Mouse (Mus musculus) midbrain, embryonic 12.5 days (tissue): ENCODE data around the gene Msn. TPM values are rescaled to one million over a fixed set of nuclear protein-coding genes. Genes with fewer than 3 reads are reported as not detected.
"Not testable (repeated sequence)": the region's sequence is repeated elsewhere in the genome, so short reads cannot be mapped to it uniquely, and the experiment has no call there.

ENCODE experiments used
- ATAC-seq: fragments of 200-750 bp; cut with Nextera tagmentation; 2 replicates; pipeline ENCODE4 v1.8.0; 2017; ENCODE audit warnings: low read depth, moderate TSS enrichment, moderate library complexity; ENCODE audit not compliant: low FRiP score
- H3K27ac ChIP-seq: fragments of 300-500 bp; sonication (generic); replicated peaks from 2 replicates; pipeline ENCODE4 v1.5.1; 2016; ENCODE audit warnings: mild to moderate bottlenecking
- H3K27me3 ChIP-seq: fragments of 300-500 bp; sonication (generic); 2 replicates; pipeline ENCODE4 v1.6.1; 2016; ENCODE audit warnings: mild to moderate bottlenecking
- H3K36me3 ChIP-seq: fragments of 300-500 bp; sonication (generic); 2 replicates; pipeline ENCODE4 v1.6.1; 2016
- H3K4me1 ChIP-seq: fragments of 300-500 bp; sonication (generic); 2 replicates; pipeline ENCODE4 v1.6.1; 2016
- H3K4me2 ChIP-seq: fragments of 300-500 bp; sonication (generic); replicated peaks from 2 replicates; pipeline ENCODE4 v1.6.1; 2016; ENCODE audit warnings: mild to moderate bottlenecking, moderate library complexity
- H3K4me3 ChIP-seq: fragments of 300-500 bp; sonication (generic); 2 replicates; pipeline ENCODE4 v1.5.1; 2016; ENCODE audit warnings: mild to moderate bottlenecking
- H3K9ac ChIP-seq: fragments of 300-500 bp; sonication (generic); replicated peaks from 2 replicates; pipeline ENCODE4 v1.6.1; 2016; ENCODE audit warnings: mild to moderate bottlenecking, moderate library complexity
- H3K9me3 ChIP-seq: fragments of 300-500 bp; sonication (generic); 2 replicates; pipeline ENCODE4 v1.6.1; 2016; ENCODE audit warnings: mild to moderate bottlenecking
- WGBS: fragments of 180-500 bp; shearing (Covaris S2); methylation state at CpG from one replicate; pipeline ENCODE4 v1.1.7; 2016; 5-methylcytosine and 5-hydroxymethylcytosine counted together
- polyA plus RNA-seq: library from polyadenylated mRNA; unstranded; fragments of >200 nt; fragmentation: Nextera tagmentation; extraction: Ambion mirVana; gene quantifications from 2 replicates; pipeline ENCODE4 v1.2.1, GENCODE M21; 2016

Gene Msn
- polyA plus RNA-seq, 1 experiment from 2014 or later = 82.5 TPM

- Histone ChIP-seq H3K4me2 (no peak overlapping the region), H3K27me3 (no peaks in the 10 kb centered on the region), H3K4me3 (no peak overlapping the region), H3K27ac (no peak overlapping the region), H3K4me1 (no peaks in the 10 kb centered on the region), H3K36me3 (no peaks in the 10 kb centered on the region), H3K9me3 (no peaks in the 10 kb centered on the region), H3K9ac (no peak overlapping the region)
- WGBS = 97% methylated on average over 3 of the region's 3 CpGs
- ATAC-seq = no peak
Measured at GRCm38 (mm10) chrX:96157936-96158335, 62.1 kb downstream of the Msn start.

GRCm38 (mm10) chrX:96162571-96162970 lies 66.7 kb downstream of the Msn start:
- 0 out of 2 replicates have a peak, but pooled peaks cover 9% of the 10 kb centered on the region for H3K36me3 ChIP-seq
- H3K27me3 ChIP-seq = no peaks in the 10 kb centered on the region
- no peak overlapping the region for H3K4me3 ChIP-seq
- H3K27ac ChIP-seq = no peak overlapping the region
- WGBS = 85% methylated on average over 2 of the region's 2 CpGs
- no peak overlapping the region for H3K4me2 ChIP-seq
- H3K4me1 ChIP-seq = no peaks in the 10 kb centered on the region
- no peak for ATAC-seq
- H3K9me3 ChIP-seq = no peaks in the 10 kb centered on the region
- no peak overlapping the region for H3K9ac ChIP-seq

GRCm38 (mm10) chrX:96171645-96172388 lies 76.0 kb downstream of the Msn start:
- no peaks in the 10 kb centered on the region for H3K9me3 ChIP-seq
- no peak for ATAC-seq

GRCm38 (mm10) chrX:96178437-96178836 lies 82.6 kb downstream of the Msn start:
- H3K27me3 ChIP-seq = no peaks in the 10 kb centered on the region
- H3K4me1 ChIP-seq = no peaks in the 10 kb centered on the region
- no peaks in the 10 kb centered on the region for H3K36me3 ChIP-seq
- ATAC-seq = peak; percentile 66
- H3K27ac ChIP-seq = no peak overlapping the region
- no peaks in the 10 kb centered on the region for H3K9me3 ChIP-seq
- no peak overlapping the region for H3K4me3 ChIP-seq
- no peak overlapping the region for H3K9ac ChIP-seq
- H3K4me2 ChIP-seq = no peak overlapping the region
- WGBS = 12% methylated on average over 1 of the region's 1 CpGs

More at GRCm38 (mm10) chrX:96171645-96172388, 76.0 kb downstream of the Msn start:
- no peaks in the 10 kb centered on the region for H3K4me1 ChIP-seq
- H3K27me3 ChIP-seq = no peaks in the 10 kb centered on the region
- no peak overlapping the region for H3K9ac ChIP-seq
- H3K27ac ChIP-seq = no peak overlapping the region
- WGBS = 76% methylated on average over 2 of the region's 2 CpGs
- H3K36me3 ChIP-seq = no peaks in the 10 kb centered on the region
- H3K4me2 ChIP-seq = no peak overlapping the region
- no peak overlapping the region for H3K4me3 ChIP-seq

GRCm38 (mm10) chrX:96184100-96184732 lies 88.4 kb downstream of the Msn start:
- Histone ChIP-seq H3K9me3 (no peaks in the 10 kb centered on the region), H3K36me3 (no peaks in the 10 kb centered on the region), H3K27me3 (no peaks in the 10 kb centered on the region), H3K27ac (no peak overlapping the region), H3K4me2 (no peak overlapping the region), H3K9ac (no peak overlapping the region), H3K4me1 (no peaks in the 10 kb centered on the region), H3K4me3 (no peak overlapping the region)
- ATAC-seq = no peak
- WGBS = 66% methylated on average over 5 of the region's 5 CpGs

GRCm38 (mm10) chrX:96205143-96205542 lies 109.3 kb downstream of the Msn start:
- H3K27ac ChIP-seq = not testable (repeated sequence)

GRCm38 (mm10) chrX:96206872-96207271 lies 111.0 kb downstream of the Msn start:
- no peaks in the 10 kb centered on the region for H3K36me3 ChIP-seq
- ATAC-seq = no peak

More at GRCm38 (mm10) chrX:96205143-96205542, 109.3 kb downstream of the Msn start:
- ATAC-seq, H3K27me3 ChIP-seq, H3K4me3 ChIP-seq, H3K9ac ChIP-seq, H3K36me3 ChIP-seq, H3K4me2 ChIP-seq, H3K4me1 ChIP-seq, H3K9me3 ChIP-seq: not testable (repeated sequence)
- WGBS = 86% methylated on average over 3 of the region's 3 CpGs

GRCm38 (mm10) chrX:96218088-96218487 lies 122.2 kb downstream of the Msn start:
- no peak for ATAC-seq
- WGBS = 78% methylated on average over 1 of the region's 1 CpGs
- Histone ChIP-seq H3K4me3 (no peak overlapping the region), H3K9ac (no peak overlapping the region), H3K36me3 (no peaks in the 10 kb centered on the region), H3K27ac (no peak overlapping the region), H3K9me3 (no peaks in the 10 kb centered on the region), H3K27me3 (no peaks in the 10 kb centered on the region), H3K4me1 (no peaks in the 10 kb centered on the region), H3K4me2 (no peak overlapping the region)

More at GRCm38 (mm10) chrX:96206872-96207271, 111.0 kb downstream of the Msn start:
- WGBS = 34% methylated on average over 1 of the region's 1 CpGs
- H3K27me3 ChIP-seq = no peaks in the 10 kb centered on the region
- no peak overlapping the region for H3K4me3 ChIP-seq
- H3K4me1 ChIP-seq = no peaks in the 10 kb centered on the region
- H3K9ac ChIP-seq = no peak overlapping the region
- H3K4me2 ChIP-seq = no peak overlapping the region
- no peak overlapping the region for H3K27ac ChIP-seq
- H3K9me3 ChIP-seq = no peaks in the 10 kb centered on the region

Other genes with a start within 250 kb of the Msn start
- gene Las1l, start 139.1 kb upstream of the Msn start, polyA plus RNA-seq = 69.1 and 70.7 TPM in 2 replicates
- gene Vsig4, start 197.4 kb downstream of the Msn start, polyA plus RNA-seq = not detected in 2 replicates